Mouse (Mus musculus) MEL (cell line): ENCODE data around the gene Tbc1d24. TPM values are rescaled to one million over a fixed set of nuclear protein-coding genes. Genes with fewer than 3 reads are reported as not detected.
"Not testable (repeated sequence)": the region's sequence is repeated elsewhere in the genome, so short reads cannot be mapped to it uniquely, and the experiment has no call there.

Experiments used
- DNase-seq: peaks from one replicate; pipeline ENCODE4 v3.0.0; 2011; ENCODE audit warnings: low read depth, low spot score
- H3K27ac ChIP-seq: 2 replicates; pipeline ENCODE4 v1.5.1; 2012; ENCODE audit warnings: low read depth, mild to moderate bottlenecking, control low read depth, low read length, moderate library complexity; ENCODE audit not compliant: control insufficient read depth
- H3K27me3 ChIP-seq, 2 experiments: fragments of 150-350 bp in 1 of 2; sonication (generic) in 1 of 2; 2 replicates each; pipeline ENCODE4 v1.6.1; 2012; ENCODE audit warnings: low read length in 2 of 2, mild to moderate bottlenecking in 2 of 2, improper control_type of control experiment in 1 of 2, moderate library complexity in 1 of 2; ENCODE audit not compliant: insufficient read depth in 2 of 2, control insufficient read depth in 1 of 2
- H3K36me3 ChIP-seq, 2 experiments: 2 replicates each; pipeline ENCODE4 v1.6.1; 2012 to 2014; ENCODE audit warnings: low read length in 2 of 2, improper control_type of control experiment in 1 of 2, inconsistent platforms in 1 of 2, mild to moderate bottlenecking in 1 of 2; ENCODE audit not compliant: insufficient read depth in 2 of 2, control insufficient read depth in 1 of 2
- H3K4me1 ChIP-seq, 2 experiments: fragments of 150-350 bp in 1 of 2; sonication (generic) in 1 of 2; 2 replicates each; pipeline ENCODE4 v1.6.1; 2012; ENCODE audit warnings: low read length in 2 of 2, improper control_type of control experiment in 1 of 2, mild to moderate bottlenecking in 1 of 2; ENCODE audit not compliant: insufficient read depth in 2 of 2, control insufficient read depth in 1 of 2
- H3K4me3 ChIP-seq, 2 experiments: fragments of 150-350 bp in 1 of 2; sonication (generic) in 1 of 2; 2 replicates each; pipeline ENCODE4 v1.5.1; 2012; ENCODE audit warnings: low read depth in 2 of 2, low read length in 2 of 2, mild to moderate bottlenecking in 2 of 2, moderate library complexity in 2 of 2, control low read depth in 1 of 2, improper control_type of control experiment in 1 of 2; ENCODE audit not compliant: control insufficient read depth in 1 of 2, insufficient read depth in 1 of 2
- H3K79me2 ChIP-seq: 2 replicates; pipeline ENCODE4 v1.6.1; 2012; ENCODE audit warnings: mild to moderate bottlenecking, low read length, moderate library complexity; ENCODE audit not compliant: control insufficient read depth, poor library complexity, insufficient read depth
- H3K9ac ChIP-seq: 2 replicates; pipeline ENCODE4 v1.6.1; 2012; ENCODE audit warnings: low read depth, mild to moderate bottlenecking, control low read depth, low read length, moderate library complexity; ENCODE audit not compliant: control insufficient read depth, poor library complexity, severe bottlenecking
- H3K9me3 ChIP-seq: fragments of 150-350 bp; sonication (generic); replicated peaks from 2 replicates; pipeline ENCODE4 v1.6.1; 2012; ENCODE audit warnings: mild to moderate bottlenecking, low read length, improper control_type of control experiment, moderate library complexity; ENCODE audit not compliant: insufficient read depth
- CHD1 ChIP-seq: IDR thresholded peaks from 2 replicates; pipeline ENCODE4 v1.6.1; 2012; ENCODE audit warnings: low read depth, mild to moderate bottlenecking, inconsistent platforms, low read length, improper control_type of control experiment
- CHD2 ChIP-seq: IDR thresholded peaks from 2 replicates; pipeline ENCODE4 v1.6.1; 2011; ENCODE audit warnings: low read length, improper control_type of control experiment
- CTCF ChIP-seq, 3 experiments: IDR thresholded peaks in 2 of 3; conservative IDR thresholded peaks in 1 of 3; 2 replicates each; pipeline ENCODE4 v1.5.1; 2011 to 2012; ENCODE audit warnings: low read length in 3 of 3, low read depth in 2 of 3, mild to moderate bottlenecking in 2 of 3, improper control_type of control experiment in 1 of 3, inconsistent platforms in 1 of 3, mixed read lengths in 1 of 3, moderate library complexity in 1 of 3; ENCODE audit not compliant: control insufficient read depth in 1 of 3, insufficient read depth in 1 of 3, poor library complexity in 1 of 3, severe bottlenecking in 1 of 3
- EP300 ChIP-seq, 2 experiments: IDR thresholded peaks; 2 replicates each; pipeline ENCODE4 v1.6.1; 2011; ENCODE audit warnings: improper control_type of control experiment in 2 of 2, low read length in 2 of 2, low read depth in 1 of 2, mild to moderate bottlenecking in 1 of 2
- JUND ChIP-seq: IDR thresholded peaks from 2 replicates; pipeline ENCODE4 v1.6.1; 2011; ENCODE audit warnings: low read depth, mild to moderate bottlenecking, improper control_type of control experiment, low read length
- MYC ChIP-seq: IDR thresholded peaks from 2 replicates; pipeline ENCODE4 v1.6.1; 2011; ENCODE audit warnings: low read depth, mild to moderate bottlenecking, low read length, improper control_type of control experiment, moderate library complexity
- NELFE ChIP-seq: IDR thresholded peaks from 2 replicates; pipeline ENCODE4 v1.6.1; 2011; ENCODE audit warnings: low read depth, low read length, improper control_type of control experiment
- NRF1 ChIP-seq: IDR thresholded peaks from 2 replicates; pipeline ENCODE4 v1.6.1; 2014; ENCODE audit warnings: low read depth, mild to moderate bottlenecking, inconsistent platforms, low read length, improper control_type of control experiment, moderate library complexity; ENCODE audit not compliant: poor library complexity, insufficient read depth, severe bottlenecking
- POLR2AphosphoS5 ChIP-seq: IDR thresholded peaks from 2 replicates; pipeline ENCODE4 v1.6.1; 2012; ENCODE audit warnings: low read depth, borderline replicate concordance, mild to moderate bottlenecking, inconsistent platforms, low read length, moderate library complexity, mixed read lengths
- RCOR1 ChIP-seq: IDR thresholded peaks from 2 replicates; pipeline ENCODE4 v1.6.1; 2012; ENCODE audit warnings: low read depth, mild to moderate bottlenecking, inconsistent platforms, low read length, improper control_type of control experiment
- SIN3A ChIP-seq: IDR thresholded peaks from 2 replicates; pipeline ENCODE4 v1.6.1; 2012; ENCODE audit warnings: low read length, improper control_type of control experiment, inconsistent platforms
- USF1 ChIP-seq: IDR thresholded peaks from 2 replicates; pipeline ENCODE4 v1.6.1; 2014; ENCODE audit warnings: low read depth, mild to moderate bottlenecking, inconsistent platforms, low read length, improper control_type of control experiment, moderate library complexity
- ZMIZ1 ChIP-seq: IDR thresholded peaks from 2 replicates; pipeline ENCODE4 v1.6.1; 2012; ENCODE audit warnings: low read depth, mild to moderate bottlenecking, inconsistent platforms, low read length, improper control_type of control experiment, moderate library complexity
- polyA plus RNA-seq, 2 experiments: library from polyadenylated mRNA; stranded (reverse) in 1 of 2; unstranded in 1 of 2; fragments of >175 nt in 1 of 2; fragments of >200 nt in 1 of 2; gene quantifications; 2 replicates each; pipeline versions ENCODE4 v1.2.1 to v1.2.4; 2012; ENCODE audit warnings: low replicate concordance in 2 of 2, low read depth in 1 of 2; ENCODE audit not compliant: insufficient read length in 2 of 2, insufficient read depth in 1 of 2, missing spikeins in 1 of 2
- total RNA-seq: library from RNA; depleted of rRNA; stranded (reverse); fragments of 300-350 nt; gene quantifications from 2 replicates; pipeline ENCODE4 v1.2.3, GENCODE M21; 2012

Gene Tbc1d24
- total and polyA plus RNA-seq, 3 experiments, result 24.3 to 34.2 (median 27.3) TPM

DNA sequence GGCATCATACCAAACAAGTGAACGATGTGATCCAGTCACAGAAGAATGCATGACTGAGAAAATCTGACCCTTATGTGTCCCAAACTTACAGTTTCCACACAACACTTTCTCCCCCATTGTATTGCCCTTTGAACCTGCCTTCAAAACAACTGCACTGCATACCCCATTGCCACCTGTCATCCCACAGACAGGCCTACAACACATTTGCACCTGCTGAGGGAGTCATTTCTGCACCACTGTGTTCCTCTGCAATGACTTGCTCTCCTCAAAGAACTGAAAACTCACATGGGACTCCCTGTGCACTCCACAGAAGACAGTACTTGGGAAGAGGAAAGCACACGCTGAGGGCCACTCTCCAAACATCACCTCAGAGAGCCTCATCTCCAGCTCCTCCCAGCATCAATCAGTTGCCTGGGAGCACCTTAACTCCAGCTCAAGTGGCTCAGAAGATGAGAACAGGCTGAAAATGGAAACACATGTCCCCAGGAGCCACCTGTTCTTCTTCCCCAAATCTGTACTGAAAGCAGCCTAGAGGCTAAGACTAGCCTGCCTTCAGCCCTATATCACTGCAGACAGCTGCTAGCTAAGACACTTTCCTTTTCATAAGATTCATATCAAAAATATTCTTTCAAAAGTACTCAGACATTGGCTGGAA, 68.0 kb downstream of the Tbc1d24 start:
- Histone ChIP-seq H3K27ac (no peak overlapping the region), H3K27me3 (no peaks in the 10 kb centered on the region), H3K79me2 (peaks cover 47% of the 10 kb centered on the region), H3K9ac (no peak overlapping the region), H3K4me1 (peaks cover 15 to 23% of the 10 kb centered on the region in 2 experiments), H3K4me3 (no peak overlapping the region), H3K36me3 (peaks cover 2 to 31% of the 10 kb centered on the region in 2 experiments; a peak in 2 of 4 replicates), H3K9me3 (no peaks in the 10 kb centered on the region)
- DNase-seq, result no peak
- TF ChIP-seq CHD1, result no peak
- TF ChIP-seq ZMIZ1, result no peak
- no peak for TF ChIP-seq NRF1
- no peak for TF ChIP-seq SIN3A
- no peak for TF ChIP-seq CHD2
- TF ChIP-seq NELFE, result no peak
- no peak for TF ChIP-seq MYC
- no peak for TF ChIP-seq USF1

DNA sequence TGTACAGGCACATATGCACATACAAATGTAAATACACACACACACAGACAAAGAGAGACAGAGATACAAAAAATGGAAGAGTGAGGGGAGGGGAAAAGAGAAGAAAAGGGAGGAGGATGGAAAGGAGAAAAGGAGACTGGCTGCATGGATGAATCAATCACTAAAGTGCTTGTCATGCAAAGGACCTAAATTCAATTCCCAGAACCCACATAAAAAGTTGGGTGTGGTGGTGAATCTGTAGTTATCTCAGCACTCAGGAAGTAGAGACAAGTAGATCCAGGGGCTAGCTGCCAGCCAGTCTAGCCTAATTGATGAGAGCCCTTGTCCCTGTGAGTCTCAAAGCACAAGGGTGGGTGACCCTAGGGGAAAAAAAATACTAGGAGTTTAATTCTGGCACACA, 71.3 kb downstream of the Tbc1d24 start:
- TF ChIP-seq RCOR1, result peak; percentile 88
- no peak for TF ChIP-seq CTCF (IDR thresholded peaks at IDR 0.05 in 2 of 3, conservative IDR thresholded peaks at IDR 0.05 in 1 of 3; ENCODE audit: control insufficient read depth in 1 of 3, insufficient read depth in 1 of 3, low read depth in 2 of 3, low read length in 3 of 3, poor library complexity in 1 of 3, severe bottlenecking in 1 of 3)
- no peak for TF ChIP-seq NRF1
- TF ChIP-seq EP300 (IDR thresholded peaks at IDR 0.05; ENCODE audit: low read depth in 1 of 2, low read length in 2 of 2), result peak in 1 of 2 experiments; percentile 36; a peak in 1 of 4 replicates
- TF ChIP-seq CHD2, result no peak
- no peak for TF ChIP-seq JUND
- TF ChIP-seq POLR2AphosphoS5, result no peak
- Histone ChIP-seq H3K79me2 (peaks cover 42% of the 10 kb centered on the region), H3K36me3 (peaks cover 2 to 19% of the 10 kb centered on the region in 2 experiments; a peak in 2 of 4 replicates), H3K9ac (no peak overlapping the region), H3K4me3 (no peak overlapping the region), H3K27me3 (no peaks in the 10 kb centered on the region), H3K9me3 (no peaks in the 10 kb centered on the region), H3K27ac (no peak overlapping the region), H3K4me1 (peaks cover 8 to 11% of the 10 kb centered on the region in 2 experiments; a peak in 3 of 4 replicates)
- DNase-seq, result peak; percentile 40

DNA sequence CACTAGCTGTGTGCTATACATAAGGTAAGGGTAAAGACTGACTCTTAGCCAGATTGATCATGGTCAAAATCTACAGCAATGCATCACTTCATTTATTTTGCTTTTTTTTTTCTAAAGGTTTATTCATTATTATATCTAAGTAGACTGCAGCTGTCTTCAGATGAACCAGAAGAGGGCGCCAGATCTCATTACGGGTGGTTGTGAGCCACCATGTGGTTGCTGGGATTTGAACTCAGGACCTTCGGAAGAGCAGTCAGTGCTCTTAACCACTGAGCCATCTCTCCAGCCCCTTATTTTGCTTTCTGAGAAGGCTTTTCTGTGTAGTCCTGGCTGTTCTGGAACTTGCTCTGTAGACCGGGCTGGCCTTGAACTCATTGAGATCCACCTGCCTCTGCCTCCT, 72.4 kb downstream of the Tbc1d24 start:
- H3K9ac ChIP-seq, H3K9me3 ChIP-seq, H3K4me1 ChIP-seq, H3K4me3 ChIP-seq, H3K27ac ChIP-seq, H3K27me3 ChIP-seq, DNase-seq: not testable (repeated sequence)
- peak in 1 of 3 experiments; percentile 22; a peak in 1 of 6 replicates for TF ChIP-seq CTCF (IDR thresholded peaks at IDR 0.05 in 2 of 3, conservative IDR thresholded peaks at IDR 0.05 in 1 of 3; ENCODE audit: control insufficient read depth in 1 of 3, insufficient read depth in 1 of 3, low read depth in 2 of 3, low read length in 3 of 3, poor library complexity in 1 of 3, severe bottlenecking in 1 of 3)
- Histone ChIP-seq H3K79me2 (peaks cover 34% of the 10 kb centered on the region), H3K36me3 (peaks cover 2 to 21% of the 10 kb centered on the region in 2 experiments; a peak in 2 of 4 replicates)
